Mouse (Mus musculus) CH12.LX (cell line): ENCODE data around the gene Klhl33. TPM values are rescaled to one million over a fixed set of nuclear protein-coding genes. Genes with fewer than 3 reads are reported as not detected.
"Not testable (repeated sequence)": the region's sequence is repeated elsewhere in the genome, so short reads cannot be mapped to it uniquely, and the experiment has no call there.

Source experiments
- DNase-seq: peaks from one replicate; pipeline ENCODE4 v3.0.0-alpha.2; 2013; ENCODE audit errors: extremely low read depth
- H3K27ac ChIP-seq: 2 replicates; pipeline ENCODE4 v1.5.1; 2012; ENCODE audit warnings: low read depth, mild to moderate bottlenecking, control low read depth, moderate library complexity; ENCODE audit not compliant: insufficient read depth
- H3K27me3 ChIP-seq: replicated peaks from 2 replicates; pipeline ENCODE3; 2012; ENCODE audit warnings: inconsistent platforms
- H3K36me3 ChIP-seq, 2 experiments: replicated peaks in 1 of 2; 2 replicates each; pipeline versions ENCODE3 to v1.6.1; 2012; ENCODE audit warnings: inconsistent platforms in 1 of 2, low read length in 1 of 2, mild to moderate bottlenecking in 1 of 2, mixed read lengths in 1 of 2, moderate library complexity in 1 of 2; ENCODE audit not compliant: control insufficient read depth in 1 of 2, insufficient read depth in 1 of 2
- H3K4me1 ChIP-seq, 2 experiments: 2 replicates each; pipeline ENCODE4 v1.6.1; 2012; ENCODE audit warnings: inconsistent platforms in 1 of 2, moderate library complexity in 1 of 2; ENCODE audit not compliant: insufficient read depth in 2 of 2, control insufficient read depth in 1 of 2
- H3K4me2 ChIP-seq: 2 replicates; pipeline ENCODE4 v1.6.1; 2012; ENCODE audit warnings: low read depth, mild to moderate bottlenecking, control low read depth; ENCODE audit not compliant: poor library complexity, insufficient read depth, severe bottlenecking
- H3K4me3 ChIP-seq, 3 experiments: fragments of 150-350 bp in 1 of 3; sonication (generic) in 1 of 3; replicated peaks in 1 of 3; 2 replicates each; pipeline versions ENCODE3 to v1.5.1; 2011 to 2012; ENCODE audit warnings: low read depth in 2 of 3, low read length in 2 of 3, mild to moderate bottlenecking in 2 of 3, moderate library complexity in 2 of 3, control low read depth in 1 of 3, improper control_type of control experiment in 1 of 3, inconsistent platforms in 1 of 3, mixed read lengths in 1 of 3; ENCODE audit not compliant: poor library complexity in 1 of 3
- H3K79me2 ChIP-seq: replicated peaks from 2 replicates; pipeline ENCODE4 v1.6.1; 2012; ENCODE audit warnings: mild to moderate bottlenecking, moderate library complexity; ENCODE audit not compliant: control insufficient read depth, poor library complexity, insufficient read depth, severe bottlenecking; ENCODE audit errors: extremely low read depth
- H3K9ac ChIP-seq: 2 replicates; pipeline ENCODE4 v1.6.1; 2012; ENCODE audit warnings: low read depth, mild to moderate bottlenecking, control low read depth, moderate library complexity; ENCODE audit not compliant: insufficient read depth
- H3K9me3 ChIP-seq: replicated peaks from 2 replicates; pipeline ENCODE3; 2012; ENCODE audit warnings: low read length, inconsistent platforms, mixed read lengths
- BHLHE40 ChIP-seq: IDR thresholded peaks from 2 replicates; pipeline ENCODE4 v1.6.1; 2011; ENCODE audit warnings: mild to moderate bottlenecking, low read depth, low read length, improper control_type of control experiment
- CHD1 ChIP-seq: IDR thresholded peaks from 2 replicates; pipeline ENCODE4 v1.6.1; 2012; ENCODE audit warnings: low read depth, low read length, improper control_type of control experiment, inconsistent platforms
- CHD2 ChIP-seq: IDR thresholded peaks from 2 replicates; pipeline ENCODE4 v1.6.1; 2011; ENCODE audit warnings: low read length, improper control_type of control experiment
- ELF1 ChIP-seq: IDR thresholded peaks from 2 replicates; pipeline ENCODE4 v1.6.1; 2014; ENCODE audit warnings: low read depth, mild to moderate bottlenecking, inconsistent platforms, low read length, improper control_type of control experiment
- EP300 ChIP-seq: IDR thresholded peaks from 2 replicates; pipeline ENCODE4 v1.6.1; 2011; ENCODE audit warnings: low read length, improper control_type of control experiment
- IRF4 ChIP-seq: IDR thresholded peaks from 2 replicates; pipeline ENCODE4 v1.6.1; 2014; ENCODE audit warnings: low read depth, mild to moderate bottlenecking, inconsistent platforms, low read length, improper control_type of control experiment
- JUN ChIP-seq: IDR thresholded peaks from 2 replicates; pipeline ENCODE4 v1.6.1; 2011; ENCODE audit warnings: low read depth, mild to moderate bottlenecking, low read length, improper control_type of control experiment, moderate library complexity; ENCODE audit not compliant: insufficient read depth
- JUND ChIP-seq: conservative IDR thresholded peaks from 2 replicates; pipeline ENCODE4 v1.6.1; 2011; ENCODE audit warnings: low read depth, low read length, improper control_type of control experiment
- KAT2A ChIP-seq: IDR thresholded peaks from 2 replicates; pipeline ENCODE4 v1.6.1; 2012; ENCODE audit warnings: low read length, improper control_type of control experiment, inconsistent platforms; ENCODE audit not compliant: insufficient replicate concordance
- MAFK ChIP-seq: IDR thresholded peaks from 2 replicates; pipeline ENCODE4 v1.6.1; 2011; ENCODE audit warnings: low read length, improper control_type of control experiment; ENCODE audit not compliant: insufficient replicate concordance
- MAZ ChIP-seq: IDR thresholded peaks from 2 replicates; pipeline ENCODE4 v1.6.1; 2012; ENCODE audit warnings: low read depth, mild to moderate bottlenecking, inconsistent platforms, low read length, improper control_type of control experiment, moderate library complexity
- MEF2A ChIP-seq: IDR thresholded peaks from 2 replicates; pipeline ENCODE4 v1.6.1; 2014; ENCODE audit warnings: low read depth, mild to moderate bottlenecking, inconsistent platforms, low read length, improper control_type of control experiment, borderline replicate concordance
- MXI1 ChIP-seq: IDR thresholded peaks from 2 replicates; pipeline ENCODE4 v1.6.1; 2011; ENCODE audit warnings: mild to moderate bottlenecking, low read depth, low read length, improper control_type of control experiment
- MYC ChIP-seq: IDR thresholded peaks from 2 replicates; pipeline ENCODE4 v1.6.1; 2011; ENCODE audit warnings: low read depth, mild to moderate bottlenecking, improper control_type of control experiment, low read length
- NELFE ChIP-seq: IDR thresholded peaks from 2 replicates; pipeline ENCODE4 v1.6.1; 2011; ENCODE audit warnings: low read depth, low read length, improper control_type of control experiment
- NRF1 ChIP-seq: IDR thresholded peaks from 2 replicates; pipeline ENCODE4 v1.6.1; 2014; ENCODE audit warnings: low read depth, mild to moderate bottlenecking, inconsistent platforms, low read length, improper control_type of control experiment, moderate library complexity
- ZMIZ1 ChIP-seq: IDR thresholded peaks from 2 replicates; pipeline ENCODE4 v1.6.1; 2012; ENCODE audit warnings: low read depth, mild to moderate bottlenecking, inconsistent platforms, low read length, improper control_type of control experiment
- dilution Hi-C: fragments of 300-500 bp; cut with MboI; formaldehyde crosslinking; loops from 2 replicates; pipeline ENCODE4 v1.14.3; 2020; ENCODE audit warnings: low sequenced_read_pairs; ENCODE audit not compliant: extremely low pct_unique_long_range_greater_than_20kb, extremely low pct_ligation_motif_present
- in situ Hi-C: fragments of 300-500 bp; cut with MboI; formaldehyde crosslinking; loops from 3 replicates; pipeline ENCODE4 v1.14.3; 2019; ENCODE audit warnings: low sequenced_read_pairs, low pct_ligation_motif_present, low pct_unique_long_range_greater_than_20kb, mixed read lengths
- polyA plus RNA-seq: library from polyadenylated mRNA; unstranded; fragments of >175 nt; gene quantifications from 2 replicates; pipeline ENCODE4 v1.2.1, GENCODE M21; 2012; ENCODE audit warnings: low read depth; ENCODE audit not compliant: insufficient read length
- total RNA-seq, 2 experiments: library from RNA; depleted of rRNA; stranded (reverse); fragments of 300-350 nt in 1 of 2; fragments of >200 nt in 1 of 2; gene quantifications; 2 replicates each; pipeline ENCODE4 v1.2.3; 2012 to 2014

Gene Klhl33
- total and polyA plus RNA-seq, 3 experiments, result not detected

DNA sequence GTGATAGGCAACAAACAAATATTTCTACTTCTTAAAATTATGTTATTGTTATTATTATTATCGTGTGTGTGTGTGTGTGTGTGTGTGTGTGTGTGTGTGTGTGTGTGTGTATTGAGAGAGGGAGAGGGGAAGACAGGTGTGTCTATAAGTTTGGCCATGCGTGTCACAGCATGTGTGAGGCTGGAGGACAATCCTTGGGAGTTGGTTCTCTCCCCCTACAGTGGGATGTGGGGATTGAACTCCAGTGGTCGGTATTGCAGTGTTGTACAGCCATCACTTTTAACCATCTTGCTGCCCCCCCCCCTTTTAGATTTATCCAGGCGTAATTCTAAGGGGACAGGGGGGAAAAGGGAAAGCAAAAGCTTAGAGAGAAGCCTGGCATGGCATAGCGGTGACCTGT lies 28.7 kb downstream of the Klhl33 start (continued):
- TF ChIP-seq MEF2A (no peak), MAFK (no peak), MYC (no peak), NRF1 (no peak), CHD1 (no peak)
- TF ChIP-seq, all 38 proteins: peak for 0

DNA sequence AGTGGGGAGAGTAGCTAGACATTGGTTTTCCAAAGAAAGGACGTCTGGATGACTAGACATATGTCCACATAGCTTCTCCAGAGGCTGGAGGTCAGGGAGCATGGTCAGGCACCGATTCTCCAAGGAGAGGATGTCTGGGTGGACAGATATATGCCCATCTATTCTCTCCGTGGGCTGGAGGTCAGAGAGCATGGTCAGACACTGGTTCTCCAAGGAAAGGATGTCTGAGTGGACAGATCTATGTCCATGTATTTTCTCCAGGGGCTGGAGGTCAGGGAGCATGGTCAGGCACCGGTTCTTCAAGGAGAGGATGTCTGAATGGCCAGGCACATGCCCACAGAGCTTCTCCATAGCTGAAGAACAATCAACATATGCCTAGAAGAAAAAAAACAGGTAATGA lies 29.1 kb downstream of the Klhl33 start:
- no peak overlapping the region for H3K27ac ChIP-seq
- no peak for DNase-seq
- H3K4me3 ChIP-seq, result no peak overlapping the region

DNA sequence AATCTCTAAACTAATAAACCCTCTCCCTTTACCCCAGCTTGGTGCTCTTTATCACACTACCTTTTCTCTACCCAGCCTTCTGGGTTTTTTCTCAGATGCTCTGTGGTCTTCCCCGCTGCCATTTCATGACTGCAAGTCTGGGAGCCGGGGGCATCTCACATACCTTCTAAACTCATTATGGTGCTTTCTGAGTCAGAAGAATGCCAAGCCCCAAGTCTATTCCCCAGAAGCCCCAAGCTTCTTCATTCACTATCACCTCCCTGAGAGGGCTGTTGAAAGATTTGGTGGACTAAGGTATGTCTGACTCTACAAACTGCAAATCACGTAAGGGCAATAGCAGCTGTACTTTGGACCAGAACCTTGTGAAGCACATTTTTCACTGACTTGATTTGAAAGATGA lies 30.3 kb downstream of the Klhl33 start:
- H3K4me2 ChIP-seq, result no peak overlapping the region
- no peaks in the 10 kb centered on the region for H3K27me3 ChIP-seq
- H3K27ac ChIP-seq, result no peak overlapping the region
- peaks cover 21 to 47% of the 10 kb centered on the region in 2 experiments for H3K36me3 ChIP-seq
- TF ChIP-seq JUN (no peak), ZMIZ1 (no peak), NELFE (no peak), CHD2 (no peak)
- TF ChIP-seq, all 38 proteins: peak for 0
- H3K9ac ChIP-seq, result no peak overlapping the region
- no peak for DNase-seq
- in situ Hi-C loops, result no loop called here
- no peak overlapping the region for H3K4me3 ChIP-seq
- H3K4me1 ChIP-seq, result peaks cover 0 to 29% of the 10 kb centered on the region in 2 experiments; a peak in 2 of 4 replicates
- no peaks in the 10 kb centered on the region; the same call in 1 of the 2 replicates for H3K79me2 ChIP-seq
- peaks cover 4% of the 10 kb centered on the region for H3K9me3 ChIP-seq
- dilution Hi-C loops, result no loop called here

More for the DNA sequence above, 29.1 kb downstream of the Klhl33 start:
- in situ Hi-C loops (no loop called here), dilution Hi-C loops (no loop called here)
- H3K27me3 ChIP-seq, result no peaks in the 10 kb centered on the region
- H3K4me2 ChIP-seq, result no peak overlapping the region
- H3K9ac ChIP-seq, result no peak overlapping the region
- no peaks in the 10 kb centered on the region; the same call in 1 of the 2 replicates for H3K79me2 ChIP-seq
- peaks cover 0 to 29% of the 10 kb centered on the region in 2 experiments; a peak in 2 of 4 replicates for H3K4me1 ChIP-seq
- TF ChIP-seq ELF1, result no peak
- no peak for TF ChIP-seq EP300
- TF ChIP-seq KAT2A, result no peak
- no peak for TF ChIP-seq BHLHE40
- no peak for TF ChIP-seq MXI1
- TF ChIP-seq MAZ, result no peak
- TF ChIP-seq CHD1, result no peak
- TF ChIP-seq JUND, result no peak
- no peak for TF ChIP-seq IRF4
- H3K9me3 ChIP-seq, result no peaks in the 10 kb centered on the region
- peaks cover 14 to 38% of the 10 kb centered on the region in 2 experiments for H3K36me3 ChIP-seq

DNA sequence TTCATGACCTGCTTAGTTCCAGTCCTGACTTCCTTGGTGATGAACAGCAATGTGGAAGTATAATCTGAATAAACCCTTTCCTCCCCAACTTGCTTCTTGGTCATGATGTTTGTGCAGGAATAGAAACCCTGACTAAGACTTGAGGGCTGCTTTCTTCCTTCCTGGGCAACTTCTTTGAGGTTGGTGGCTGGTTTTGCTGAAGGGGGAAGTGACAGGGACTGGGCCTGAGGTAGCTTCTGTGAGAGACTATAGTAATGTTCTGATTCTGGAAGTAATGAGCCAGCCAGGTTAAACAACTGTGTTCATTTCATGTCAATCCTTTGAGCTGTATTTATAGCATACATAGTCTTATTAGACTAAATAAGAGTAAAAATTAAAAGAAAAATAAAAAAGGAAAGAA lies 32.3 kb downstream of the Klhl33 start:
- Histone ChIP-seq H3K36me3 (peaks cover 29 to 62% of the 10 kb centered on the region in 2 experiments), H3K4me1 (peaks cover 0 to 21% of the 10 kb centered on the region in 2 experiments; a peak in 2 of 4 replicates)
- H3K4me2 ChIP-seq, dilution Hi-C loops, H3K9ac ChIP-seq, H3K9me3 ChIP-seq, in situ Hi-C loops, H3K4me3 ChIP-seq, H3K27ac ChIP-seq, DNase-seq, H3K79me2 ChIP-seq, H3K27me3 ChIP-seq: not testable (repeated sequence)
